Mouse (Mus musculus): Measurements from ENCODE around the gene Gstt2.

GRCm38 (mm10) chr10:75819882-75820281, 17.3 kb downstream of the Gstt2 start:
- TF ChIP-seq POLR2A (IDR thresholded peaks at IDR 0.05; ENCODE audit: insufficient read depth, low read length) (no peak), CTCF (IDR thresholded peaks at IDR 0.05; ENCODE audit: low read depth, low read length) (no peak)

All from ES-Bruce4 (cell line).